ENCODE assay signal across 8 mouse cellular contexts in the genomic region with DNA sequence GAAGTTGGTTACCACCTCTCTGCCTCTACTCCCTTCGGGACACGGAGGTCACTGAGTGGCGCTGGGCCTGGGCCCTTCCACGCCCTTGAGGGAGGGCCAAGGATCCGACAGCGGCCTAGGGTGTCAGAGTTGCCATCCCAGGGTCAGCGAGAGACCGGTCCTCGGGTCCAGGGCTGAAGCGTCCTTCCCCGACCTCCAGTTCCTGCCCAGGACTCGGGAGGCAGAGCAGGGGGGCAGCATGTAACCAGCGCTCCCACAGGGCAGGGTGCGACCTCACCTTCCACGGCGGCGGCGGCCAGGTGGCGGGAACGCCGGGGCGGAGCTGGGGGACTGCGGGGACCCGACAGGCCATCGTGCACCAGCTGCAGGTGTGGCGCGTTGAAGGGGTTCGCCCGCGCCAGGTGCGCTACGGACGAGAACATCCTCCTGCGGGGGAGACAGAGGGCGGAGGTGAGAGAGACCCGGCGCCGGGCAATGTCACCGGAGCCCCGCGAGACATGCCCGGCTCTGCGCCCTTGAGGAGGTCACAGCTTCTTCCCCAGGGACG. TPM values are rescaled to one million over a fixed set of nuclear protein-coding genes. Genes with fewer than 3 reads are reported as not detected.
DNase-seq lines count a peak whose midpoint lies in the region; ATAC-seq lines count a peak whose summit lies in the region.

No protein-coding gene starts in this region.

- peak; percentile 21 for DNase-seq in urinary bladder, postnatal 10 days (ENCODE audit: low spot score)
- DNase-seq in urinary bladder, adult 2 months (ENCODE audit: low spot score), result no peak
- peak; percentile 35 for DNase-seq in embryo, embryonic 11 days
- DNase-seq in heart, adult 8-10 months (ENCODE audit: low spot score), result peak; percentile 26
- DNase-seq in lung, postnatal 10 days, result peak; percentile 58
- peak; percentile 21 for DNase-seq in ovary, postnatal 14 days (ENCODE audit: low spot score)
- DNase-seq in layer of hippocampus, postnatal 10 days (ENCODE audit: low spot score in 2 of 2), result no peak

- under 1% methylated on average over 44 of the region's 44 CpGs for WGBS in kidney, embryonic 15.5 days

- peak overlapping the region; percentile 62 for H3K4me2 ChIP-seq in kidney, embryonic 15.5 days

- H3K9me3 ChIP-seq in kidney, embryonic 15.5 days (replicated peaks), result no peaks in the 10 kb centered on the region

- H3K4me3 ChIP-seq in kidney, embryonic 15.5 days (replicated peaks), result peak overlapping the region; percentile 83

- peaks cover 21% of the 10 kb centered on the region; the same call in 1 of the 2 replicates for H3K4me1 ChIP-seq in kidney, embryonic 15.5 days

- no peaks in the 10 kb centered on the region for H3K27me3 ChIP-seq in kidney, embryonic 15.5 days

- peak; percentile 73 for ATAC-seq in kidney, embryonic 15.5 days (replicated peaks; ENCODE audit: low FRiP score)

- peaks cover 36% of the 10 kb centered on the region for H3K36me3 ChIP-seq in kidney, embryonic 15.5 days

- peak overlapping the region; percentile 94 for H3K27ac ChIP-seq in kidney, embryonic 15.5 days

- peak overlapping the region; percentile 90 for H3K9ac ChIP-seq in kidney, embryonic 15.5 days

RNA-seq across cellular contexts. Expression of a gene that starts 0.5 kb away (rescaled TPM):
- 529 and 576 TPM in 2 replicates for polyA plus RNA-seq in urinary bladder, adult 2 months (2012; rRNA removed)
- 1,000 to 10,000 TPM; 2,608 to 2,760 (median 2,679) TPM for total RNA-seq in heart, adult 8-10 months (2022)
- polyA plus RNA-seq in kidney, embryonic 15.5 days (2015; fragmentation: Nextera tagmentation; extraction: Ambion mirVana), result 557 and 573 TPM in 2 replicates
- 100 to 1,000 TPM; 544 to 545 TPM for total RNA-seq in layer of hippocampus, postnatal 10 days (2021)

RNA-seq across cellular contexts. Expression of a gene that starts 40.6 kb away (rescaled TPM):
- 42.1 and 42.5 TPM in 2 replicates for polyA plus RNA-seq in urinary bladder, adult 2 months (2012; rRNA removed)
- 10 to 100 TPM; 19.8 to 22.9 (median 21.7) TPM for total RNA-seq in heart, adult 8-10 months (2022)
- polyA plus RNA-seq in kidney, embryonic 15.5 days (2015; fragmentation: Nextera tagmentation; extraction: Ambion mirVana), result 43.0 and 46.6 TPM in 2 replicates
- total RNA-seq in layer of hippocampus, postnatal 10 days (2021), result 10 to 100 TPM; 15.7 to 16.4 TPM

RNA-seq across cellular contexts. Expression of a gene that starts 40.8 kb away (rescaled TPM):
- 9.2 and 10.3 TPM in 2 replicates for polyA plus RNA-seq in urinary bladder, adult 2 months (2012; rRNA removed)
- total RNA-seq in heart, adult 8-10 months (2022), result 1 to 10 TPM; 4.3 to 7.4 (median 5.6) TPM
- 17.3 and 19.7 TPM in 2 replicates for polyA plus RNA-seq in kidney, embryonic 15.5 days (2015; fragmentation: Nextera tagmentation; extraction: Ambion mirVana)
- 10 to 100 TPM; 16.9 to 20.4 TPM for total RNA-seq in layer of hippocampus, postnatal 10 days (2021)

RNA-seq across cellular contexts. Expression of a gene that starts 57.8 kb away (rescaled TPM):
- polyA plus RNA-seq in urinary bladder, adult 2 months (2012; rRNA removed), result 66.1 and 77.0 TPM in 2 replicates
- total RNA-seq in heart, adult 8-10 months (2022), result 10 to 100 TPM; 36.7 to 45.0 (median 41.1) TPM
- 228 and 250 TPM in 2 replicates for polyA plus RNA-seq in kidney, embryonic 15.5 days (2015; fragmentation: Nextera tagmentation; extraction: Ambion mirVana)
- total RNA-seq in layer of hippocampus, postnatal 10 days (2021), result 10 to 100 TPM; 45.0 to 53.2 TPM

Comparison
In these comparisons a context has a peak if more than half of its experiments do, and no peak if none do; other contexts are left out.
1. DNase-seq: peak in urinary bladder, postnatal 10 days (single experiment), embryo, embryonic 11 days (single experiment), heart, adult 8-10 months (single experiment), lung, postnatal 10 days (single experiment) and ovary, postnatal 14 days (single experiment); none in urinary bladder, adult 2 months (single experiment) and layer of hippocampus, postnatal 10 days (0 of 2).
2. RNA of a gene that starts 0.5 kb away (total RNA-seq): 2,608 to 2,760 TPM in heart, adult 8-10 months; 544 to 545 TPM in layer of hippocampus, postnatal 10 days; every median in the first group is over 4 times any median in the second.